Mouse (Mus musculus): ENCODE measurements around the gene 4930522H14Rik.

Gene 4930522H14Rik

GRCm38 (mm10) chr4:109531111-109531510 lies at the start of gene 4930522H14Rik:
Gene 4930522H14Rik, minus strand, starts transcription at chr4:109531297.
- in situ Hi-C loops (cut with MboI), result no loop called here

DNA sequence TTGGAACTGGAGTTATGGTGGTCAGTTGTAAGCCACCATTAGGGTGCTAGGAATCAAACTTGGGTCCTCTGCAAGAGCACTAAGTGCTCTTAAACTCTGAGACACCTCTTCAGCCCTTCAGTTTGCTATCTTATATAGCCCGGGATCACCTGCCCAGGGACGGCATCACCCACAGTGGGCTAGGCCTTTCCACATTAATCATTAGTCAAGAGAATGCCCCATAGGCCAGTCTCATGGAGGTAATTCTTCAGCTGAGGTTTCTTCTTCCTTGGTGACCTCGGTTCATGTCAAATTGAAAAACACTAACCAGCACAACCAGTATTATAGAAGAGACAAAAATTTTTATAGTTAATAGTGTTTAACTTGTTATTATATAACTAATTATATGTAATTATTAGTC lies 47.3 kb upstream of the 4930522H14Rik start:
- in situ Hi-C loops (cut with MboI), result no loop called here

DNA sequence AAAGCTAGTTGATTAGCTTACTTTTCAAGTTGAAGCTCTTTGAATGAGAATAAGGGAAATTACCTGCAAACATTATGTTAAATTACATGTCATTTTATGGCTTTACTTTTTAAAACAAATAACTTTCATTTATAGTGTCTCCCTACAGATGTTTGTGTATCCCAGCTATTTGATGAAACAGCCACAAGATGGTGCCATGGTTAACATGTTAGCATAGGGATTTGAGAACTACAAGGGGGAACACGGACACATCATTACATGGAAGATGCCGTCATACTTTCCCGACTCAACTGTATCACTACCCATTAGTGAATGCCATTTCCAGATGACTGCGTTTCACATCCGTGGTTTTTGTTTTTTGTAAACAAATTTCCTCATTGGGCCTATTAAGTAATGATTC lies 45.8 kb upstream of the 4930522H14Rik start:
- in situ Hi-C loops (cut with MboI), result no loop called here

DNA sequence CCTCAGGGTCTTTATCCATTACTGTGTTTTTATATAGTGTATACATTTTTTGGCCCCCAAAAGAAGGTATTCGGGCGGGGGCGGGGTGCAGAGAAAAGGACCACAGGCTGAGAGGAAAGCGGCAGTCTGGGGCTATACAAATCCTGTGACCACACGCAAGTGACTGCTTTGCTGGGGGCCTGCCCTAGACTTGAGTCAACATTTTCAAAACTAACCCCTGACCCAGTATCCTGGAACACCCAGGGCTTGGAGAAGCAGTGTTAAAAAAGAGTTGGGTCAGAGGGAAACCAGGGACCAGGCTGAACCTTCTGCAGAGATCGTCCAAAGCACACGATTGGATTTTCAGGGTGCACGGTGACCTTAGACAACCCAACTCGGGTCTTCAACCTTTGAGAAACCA lies 43.7 kb upstream of the 4930522H14Rik start:
- in situ Hi-C loops (cut with MboI), result no loop called here

- in situ Hi-C loops (cut with MboI), result no loop called here
These were observed 43.2 kb upstream of the 4930522H14Rik start for GRCm38 (mm10) chr4:109574331-109574730.

- in situ Hi-C loops (cut with MboI), result no loop called here
These were observed 41.5 kb upstream of the 4930522H14Rik start for GRCm38 (mm10) chr4:109572632-109573031.

- in situ Hi-C loops (cut with MboI), result no loop called here
These were observed 38.3 kb upstream of the 4930522H14Rik start for GRCm38 (mm10) chr4:109569421-109569820.

GRCm38 (mm10) chr4:109568959-109569358 lies 37.9 kb upstream of the 4930522H14Rik start:
- in situ Hi-C loops (cut with MboI), result no loop called here

DNA sequence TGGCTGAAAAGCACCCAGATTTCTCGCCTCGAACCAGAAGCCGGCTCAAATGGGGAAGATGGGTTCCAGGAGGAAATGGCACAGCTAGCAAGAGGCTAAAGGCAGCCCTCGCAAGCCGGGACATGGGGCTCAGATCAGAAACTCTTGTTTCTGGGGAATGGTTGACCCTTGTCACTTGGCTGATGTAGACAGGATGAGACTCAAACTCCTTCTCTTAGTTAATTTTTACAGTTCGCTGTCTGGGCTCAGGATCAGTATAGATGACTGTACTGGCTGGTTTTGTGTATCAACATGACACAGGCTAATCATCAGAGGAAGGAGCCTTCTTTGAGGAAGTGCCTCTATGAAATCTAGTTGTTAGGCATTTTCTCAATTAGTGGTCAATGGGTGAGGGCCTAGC lies 33.6 kb upstream of the 4930522H14Rik start:
- in situ Hi-C loops (cut with MboI), result no loop called here

GRCm38 (mm10) chr4:109550338-109551150 lies 19.4 kb upstream of the 4930522H14Rik start:
- in situ Hi-C loops (cut with MboI), result no loop called here

DNA sequence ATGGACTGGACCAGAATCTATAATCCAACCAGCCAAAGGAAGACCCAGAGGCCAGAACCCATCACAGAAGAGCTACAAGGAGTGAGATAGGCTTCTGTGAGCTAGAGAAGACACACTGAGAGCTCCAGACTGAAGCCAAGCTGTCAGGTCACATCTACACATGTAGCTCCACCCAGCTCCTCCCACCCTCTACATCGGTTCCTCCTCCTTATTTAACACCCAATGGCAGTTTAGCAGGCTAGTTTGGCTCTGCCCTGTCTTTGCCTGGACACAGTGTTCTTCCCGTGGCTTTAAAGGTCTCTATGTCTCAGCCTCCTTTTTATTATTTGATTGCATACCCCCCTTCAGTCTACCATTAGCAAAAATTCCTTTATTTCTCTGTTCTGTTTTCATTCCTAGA lies 16.2 kb upstream of the 4930522H14Rik start:
- in situ Hi-C loops (cut with MboI), result no loop called here

- in situ Hi-C loops (cut with MboI), result no loop called here
These were observed 15.4 kb upstream of the 4930522H14Rik start for GRCm38 (mm10) chr4:109546538-109546937.

DNA sequence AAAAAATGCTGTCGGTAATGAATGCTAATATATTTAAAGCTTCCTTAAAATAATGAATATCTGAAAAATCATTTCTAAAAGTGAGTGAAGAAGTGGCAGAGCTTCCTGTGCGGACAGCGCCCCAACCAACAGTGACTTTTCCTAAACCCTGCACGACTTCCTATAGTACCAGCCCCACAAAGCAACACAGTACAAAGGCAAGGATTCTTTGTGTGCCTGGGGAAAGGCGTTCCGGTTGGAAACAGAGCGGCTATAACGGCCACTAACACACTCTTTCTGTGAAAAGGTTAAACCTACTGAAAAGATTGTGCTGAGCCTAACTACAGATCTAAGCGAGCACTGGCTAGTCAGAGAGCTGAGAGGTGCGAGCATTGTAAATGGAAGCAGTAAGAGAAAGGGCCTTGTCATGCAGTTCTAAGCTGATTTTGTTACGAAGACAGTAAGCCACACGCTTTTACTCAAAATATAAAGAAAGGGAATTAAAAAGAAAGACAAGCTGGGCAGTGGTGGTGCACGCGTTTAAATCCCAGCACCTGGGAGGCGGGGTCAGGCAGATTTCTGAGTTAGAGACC lies 766 bp downstream of the 4930522H14Rik start:
- in situ Hi-C loops (cut with MboI), result no loop called here

DNA sequence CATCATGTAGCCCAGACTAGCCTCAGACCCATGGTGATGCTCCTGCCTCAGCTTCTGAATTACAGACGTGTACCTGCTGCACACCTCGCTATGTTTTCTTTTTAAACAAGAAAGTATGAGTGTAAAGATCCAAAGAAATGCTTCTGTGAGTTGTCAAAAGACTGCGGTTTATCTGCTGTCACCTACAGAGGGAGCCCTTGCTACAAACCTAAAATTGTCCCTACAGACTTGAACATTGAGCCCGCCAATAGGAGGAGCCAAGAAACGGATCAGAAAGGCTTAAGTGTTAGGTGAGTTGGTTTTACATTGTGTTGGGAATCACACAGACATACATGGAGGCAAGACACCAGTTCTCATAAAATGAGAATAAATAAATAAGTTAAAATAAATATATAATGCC lies 26.2 kb downstream of the 4930522H14Rik start:
- in situ Hi-C loops (cut with MboI), result loop anchor here (10.0 kb wide), 1 partner anchor 220 kb away; no protein-coding TSS in a partner anchor

GRCm38 (mm10) chr4:109498476-109498875 lies 32.6 kb downstream of the 4930522H14Rik start:
- in situ Hi-C loops (cut with MboI), result no loop called here

DNA sequence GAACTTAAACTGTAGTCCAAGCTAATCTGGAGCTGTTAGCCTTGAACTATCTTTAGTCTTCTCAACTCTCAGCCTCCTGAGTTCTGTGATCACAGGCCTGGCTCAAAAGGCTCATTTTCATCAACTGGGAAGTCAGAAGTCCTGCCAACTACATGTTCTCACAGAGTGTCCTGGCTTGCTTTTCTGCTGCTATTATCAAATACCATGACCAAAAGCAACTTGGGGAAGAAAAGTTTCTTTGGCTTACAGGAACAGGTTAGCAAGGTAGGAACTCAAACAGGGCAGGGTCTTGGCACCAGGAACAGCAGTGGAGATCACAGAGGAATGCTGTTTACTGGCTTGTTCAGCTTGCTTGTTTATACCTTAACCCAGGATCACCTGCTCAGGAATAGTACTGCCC lies 37.5 kb downstream of the 4930522H14Rik start:
- in situ Hi-C loops (cut with MboI), result no loop called here

DNA sequence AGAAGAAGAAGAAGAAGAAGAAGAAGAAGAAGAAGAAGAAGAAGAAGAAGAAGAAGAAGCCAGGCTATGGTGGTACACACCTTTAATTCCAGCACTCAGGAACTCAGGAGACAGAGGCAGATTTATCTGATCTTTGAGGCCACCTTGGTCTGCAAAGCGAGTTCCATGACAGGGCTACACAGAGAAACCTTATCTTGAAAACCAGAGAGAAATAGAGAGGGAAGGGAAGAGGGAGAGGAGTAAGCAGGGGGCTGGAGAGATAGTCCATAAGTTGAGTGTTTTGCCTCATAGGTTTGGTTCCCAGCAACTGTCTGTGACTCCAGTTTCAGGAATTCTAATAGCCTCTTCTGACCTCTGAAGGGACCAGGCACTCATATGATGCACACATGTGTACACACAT lies 42.3 kb downstream of the 4930522H14Rik start:
- in situ Hi-C loops (cut with MboI), result no loop called here

DNA sequence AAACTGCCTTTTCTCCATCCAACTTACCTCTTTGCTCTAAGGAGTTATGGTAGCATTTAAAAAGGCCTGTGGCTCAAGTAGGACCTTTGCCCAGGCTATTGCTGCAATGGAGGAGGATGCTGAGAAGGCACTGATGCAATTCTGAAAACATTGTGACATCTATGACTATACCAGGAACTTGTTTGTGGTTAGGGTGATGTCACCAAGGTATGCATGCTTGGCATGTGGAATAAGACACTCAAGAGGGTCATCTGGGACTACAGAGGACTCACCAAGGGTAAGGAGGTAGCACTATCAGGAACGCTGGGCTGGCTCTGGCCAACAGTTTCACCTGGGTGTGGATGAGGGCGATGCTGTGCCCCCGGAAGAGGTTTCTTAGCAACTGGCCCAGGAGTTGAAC lies 46.5 kb downstream of the 4930522H14Rik start, which contains the start of gene Rnf11:
Gene Rnf11 (minus strand): TSS at position 108 of the 400 bp plus-strand sequence.
- in situ Hi-C loops (cut with MboI), result no loop called here

DNA sequence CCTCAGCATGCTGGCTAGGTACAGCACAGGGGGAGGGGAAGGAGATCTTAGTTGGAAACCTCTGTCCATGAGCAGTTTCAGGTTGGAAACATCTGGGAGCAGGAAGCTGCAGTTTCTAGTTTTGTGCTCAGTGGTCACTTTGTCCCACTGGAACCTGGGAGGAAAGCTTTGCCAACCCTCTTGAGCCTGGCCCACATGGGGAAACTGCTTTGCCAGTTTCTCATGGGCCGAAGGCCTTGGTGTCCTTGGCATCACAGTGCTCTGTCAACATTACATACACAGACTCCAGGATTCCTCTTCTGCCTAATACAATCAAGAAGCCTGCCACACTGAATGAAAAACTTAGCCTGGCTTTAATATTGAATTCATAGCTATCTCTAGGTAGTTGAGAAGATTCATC lies 48.4 kb downstream of the 4930522H14Rik start:
- in situ Hi-C loops (cut with MboI), result no loop called here

DNA sequence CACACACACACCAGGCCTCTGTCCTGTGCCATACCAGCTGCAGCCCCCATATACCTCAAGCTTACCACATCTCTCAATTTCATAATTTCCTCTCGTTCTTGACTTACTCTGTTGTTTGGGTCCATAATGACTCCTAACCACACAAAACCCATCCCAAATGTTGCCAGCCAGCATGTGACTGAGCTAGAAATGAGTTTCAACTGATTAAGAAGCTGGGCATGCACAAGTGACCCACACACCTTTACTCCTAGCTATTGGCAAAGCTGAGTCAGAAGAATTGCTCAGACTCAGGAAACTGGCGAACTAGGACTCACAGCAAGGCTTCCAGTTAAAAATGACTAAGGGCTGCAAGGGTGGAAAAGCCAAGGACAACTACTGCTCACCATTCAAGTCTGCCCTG lies 49.7 kb downstream of the 4930522H14Rik start:
- in situ Hi-C loops (cut with MboI), result no loop called here

- in situ Hi-C loops (cut with MboI), result no loop called here
These were observed 53.6 kb downstream of the 4930522H14Rik start for GRCm38 (mm10) chr4:109477454-109477853.

DNA sequence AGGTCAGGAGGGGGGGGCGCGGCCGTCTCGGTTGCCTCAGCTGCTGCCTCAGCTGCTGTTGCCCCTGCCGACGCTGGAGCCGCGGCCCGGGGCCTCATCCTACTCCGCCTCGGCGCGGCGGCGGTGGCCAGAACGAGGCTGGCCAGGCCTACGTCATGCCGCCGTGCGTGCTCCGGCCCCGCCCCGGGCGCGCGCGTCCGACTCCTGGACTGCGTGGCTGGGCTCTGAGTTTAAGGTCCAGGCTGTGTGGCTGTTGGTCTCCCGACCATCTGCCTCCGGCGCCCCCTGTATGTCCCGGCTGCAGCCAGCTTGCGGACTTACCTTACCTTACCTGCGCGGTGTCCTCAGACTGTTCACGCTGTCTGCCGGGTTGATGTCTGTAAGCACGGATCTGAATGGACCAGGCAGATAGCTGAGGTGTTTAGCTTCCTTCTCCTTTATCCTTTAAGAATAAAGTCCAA lies 54.5 kb downstream of the 4930522H14Rik start:
- in situ Hi-C loops (cut with MboI), result no loop called here

Measured in mature B cell (primary cell).